Mouse (Mus musculus) gastrocnemius, adult 18-20 months (tissue): ENCODE data around the gene Fam24b. TPM values are rescaled to one million over a fixed set of nuclear protein-coding genes. Genes with fewer than 3 reads are reported as not detected.

ENCODE experiments used
- total RNA-seq, 2 experiments: library from RNA; stranded (reverse); gene quantifications; 2 replicates each; pipeline ENCODE4 v1.2.3; 2021

Gene Fam24b
- total RNA-seq, 2 experiments from 2014 or later = not detected

Other genes starting within 250 kb of the Fam24b start
- gene 4933402N03Rik, start 183.2 kb downstream of the Fam24b start, total RNA-seq = not detected
- not detected for gene 5430419D17Rik, start 155.1 kb downstream of the Fam24b start, total RNA-seq
- gene Cuzd1, start 7.2 kb downstream of the Fam24b start, total RNA-seq = under 1 TPM; 0.81 to 0.91 TPM
- gene Fam24a, start 4.3 kb upstream of the Fam24b start, total RNA-seq = not detected
- 10 to 100 TPM; 18.6 to 31.3 TPM for gene 2310057M21Rik, start 33.2 kb upstream of the Fam24b start, total RNA-seq
- 10 to 100 TPM; 37.8 to 43.5 TPM for gene Pstk, start 41.6 kb upstream of the Fam24b start, total RNA-seq
- gene Ikzf5, start 81.0 kb upstream of the Fam24b start, total RNA-seq = 10 to 100 TPM; 31.8 to 33.3 TPM
- 100 to 1,000 TPM; 158 to 191 TPM for gene Acadsb, start 81.1 kb upstream of the Fam24b start, total RNA-seq
- not detected for gene Hmx3, start 213.4 kb upstream of the Fam24b start, total RNA-seq
- not detected for gene Hmx2, start 219.3 kb upstream of the Fam24b start, total RNA-seq
- gene Bub3, start 230.7 kb upstream of the Fam24b start, total RNA-seq = 10 to 100 TPM; 28.1 to 33.7 TPM